Mouse (Mus musculus): ENCODE measurements around the gene Polrmt. TPM values are rescaled to one million over a fixed set of nuclear protein-coding genes. Genes with fewer than 3 reads are reported as not detected.
A peak's percentile ranks its signal among the peaks of the same experiment; 100 is the strongest.

Polrmt gene
- polyA plus RNA-seq, 1 experiment from 2014 or later = 58.6 TPM

DNA sequence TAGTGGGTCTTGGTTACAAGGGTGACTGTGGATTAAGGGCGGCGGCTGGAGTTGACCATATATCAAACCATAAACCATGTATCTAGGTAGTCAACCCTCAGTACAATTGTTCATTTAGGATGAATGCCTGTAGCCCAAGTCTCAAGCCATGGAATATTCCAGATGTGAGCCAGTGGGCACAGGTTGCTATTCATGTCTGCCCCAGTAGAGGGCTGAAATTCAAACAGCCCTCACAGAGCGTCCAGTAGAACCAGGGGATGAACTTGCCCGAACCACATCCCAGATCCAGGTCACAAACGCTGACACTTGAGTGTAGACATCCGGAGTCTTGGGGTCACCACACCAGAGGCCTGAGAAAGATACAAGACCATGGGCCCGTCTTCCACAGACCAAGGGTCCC, 36.7 kb upstream of the Polrmt start:
- no peak for DNase-seq (ENCODE audit: low spot score)
- WGBS = 62% methylated on average over 7 of the region's 7 CpGs
- Histone ChIP-seq H3K9me3 (replicated peaks) (no peaks in the 10 kb centered on the region), H3K27me3 (ENCODE audit: low read depth, poor library complexity, severe bottlenecking) (peaks cover 66% of the 10 kb centered on the region), H3K27ac (no peak overlapping the region), H3K4me3 (no peak overlapping the region), H3K4me1 (peaks cover 36% of the 10 kb centered on the region), H3K36me3 (no peaks in the 10 kb centered on the region)

DNA sequence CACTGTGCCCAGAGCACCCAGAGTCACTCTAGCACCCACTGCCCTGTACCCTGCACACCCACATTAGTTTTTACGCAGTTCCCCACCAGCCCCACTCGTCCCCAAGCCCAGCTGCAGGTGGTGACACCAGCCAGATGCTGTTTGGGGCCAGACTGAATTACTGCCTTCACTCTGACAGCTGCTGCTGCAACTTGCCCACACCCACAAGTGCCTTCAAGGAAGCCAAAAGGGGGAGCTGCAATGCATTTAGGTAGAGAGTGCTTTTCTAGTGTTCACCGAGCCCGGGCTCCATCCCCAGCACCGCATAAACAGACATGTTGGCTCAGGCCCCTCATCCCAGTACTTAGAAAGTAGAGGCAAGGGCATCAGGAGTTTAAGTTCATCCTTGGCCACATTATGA, 35.6 kb upstream of the Polrmt start:
- 41% methylated on average over 5 of the region's 5 CpGs for WGBS
- DNase-seq (ENCODE audit: low spot score) = no peak
- Histone ChIP-seq H3K4me1 (peaks cover 47% of the 10 kb centered on the region), H3K36me3 (no peaks in the 10 kb centered on the region), H3K27me3 (ENCODE audit: low read depth, poor library complexity, severe bottlenecking) (peaks cover 77% of the 10 kb centered on the region), H3K27ac (no peak overlapping the region), H3K9me3 (replicated peaks) (no peaks in the 10 kb centered on the region), H3K4me3 (no peak overlapping the region)

DNA sequence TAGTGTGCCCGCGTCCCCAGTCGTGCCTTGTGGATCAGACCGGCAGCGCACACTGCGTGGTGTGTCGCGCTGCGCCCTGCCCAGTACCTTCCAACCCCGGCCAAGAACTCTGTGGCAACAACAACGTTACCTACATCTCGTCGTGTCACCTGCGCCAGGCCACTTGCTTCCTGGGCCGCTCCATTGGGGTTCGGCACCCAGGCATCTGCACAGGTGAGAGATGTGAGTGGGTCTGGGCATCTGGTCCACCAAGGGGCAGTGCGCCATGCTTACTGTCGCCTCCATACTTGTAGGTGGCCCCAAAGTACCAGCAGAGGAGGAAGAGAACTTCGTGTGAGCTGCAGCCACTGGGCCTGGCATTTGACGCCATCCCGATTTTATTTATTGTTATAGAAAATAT, 34.8 kb upstream of the Polrmt start:
- Histone ChIP-seq H3K27me3 (ENCODE audit: low read depth, poor library complexity, severe bottlenecking) (peaks cover 85% of the 10 kb centered on the region), H3K4me1 (peaks cover 49% of the 10 kb centered on the region)

DNA sequence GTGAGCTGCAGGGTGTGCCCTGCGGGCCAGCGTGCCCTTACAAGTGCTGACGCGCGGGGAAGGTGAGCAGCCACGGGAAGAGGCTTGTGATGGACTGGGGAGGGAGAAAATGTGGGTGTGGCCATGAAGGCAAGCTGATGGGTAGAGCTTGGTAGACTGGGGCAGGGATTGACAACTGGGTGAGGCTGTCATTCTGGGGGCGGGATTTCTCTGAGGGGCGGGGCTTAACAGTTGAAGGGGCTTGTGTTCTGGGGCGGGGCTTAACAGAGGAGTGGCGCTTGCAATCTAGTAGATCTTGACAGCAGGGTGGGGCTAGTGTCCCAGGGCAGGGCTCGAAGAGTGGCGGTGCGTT, 34.3 kb upstream of the Polrmt start:
- H3K27ac ChIP-seq = peak overlapping the region; percentile 21; the same call in 1 of the 2 replicates
- DNase-seq (ENCODE audit: low spot score) = no peak
- H3K4me3 ChIP-seq = peak overlapping the region; percentile 54
- WGBS = 2% methylated on average over 13 of the region's 13 CpGs
- H3K36me3 ChIP-seq = no peaks in the 10 kb centered on the region
- peaks cover 49% of the 10 kb centered on the region for H3K4me1 ChIP-seq
- no peaks in the 10 kb centered on the region for H3K9me3 ChIP-seq (replicated peaks)
- peaks cover 88% of the 10 kb centered on the region for H3K27me3 ChIP-seq (ENCODE audit: low read depth, poor library complexity, severe bottlenecking)

More for the DNA sequence above, 34.8 kb upstream of the Polrmt start:
- no peaks in the 10 kb centered on the region for H3K36me3 ChIP-seq
- 25% methylated on average over 21 of the region's 21 CpGs for WGBS
- DNase-seq (ENCODE audit: low spot score) = no peak
- no peaks in the 10 kb centered on the region for H3K9me3 ChIP-seq (replicated peaks)
- H3K27ac ChIP-seq = no peak overlapping the region
- H3K4me3 ChIP-seq = peak overlapping the region; percentile 54

DNA sequence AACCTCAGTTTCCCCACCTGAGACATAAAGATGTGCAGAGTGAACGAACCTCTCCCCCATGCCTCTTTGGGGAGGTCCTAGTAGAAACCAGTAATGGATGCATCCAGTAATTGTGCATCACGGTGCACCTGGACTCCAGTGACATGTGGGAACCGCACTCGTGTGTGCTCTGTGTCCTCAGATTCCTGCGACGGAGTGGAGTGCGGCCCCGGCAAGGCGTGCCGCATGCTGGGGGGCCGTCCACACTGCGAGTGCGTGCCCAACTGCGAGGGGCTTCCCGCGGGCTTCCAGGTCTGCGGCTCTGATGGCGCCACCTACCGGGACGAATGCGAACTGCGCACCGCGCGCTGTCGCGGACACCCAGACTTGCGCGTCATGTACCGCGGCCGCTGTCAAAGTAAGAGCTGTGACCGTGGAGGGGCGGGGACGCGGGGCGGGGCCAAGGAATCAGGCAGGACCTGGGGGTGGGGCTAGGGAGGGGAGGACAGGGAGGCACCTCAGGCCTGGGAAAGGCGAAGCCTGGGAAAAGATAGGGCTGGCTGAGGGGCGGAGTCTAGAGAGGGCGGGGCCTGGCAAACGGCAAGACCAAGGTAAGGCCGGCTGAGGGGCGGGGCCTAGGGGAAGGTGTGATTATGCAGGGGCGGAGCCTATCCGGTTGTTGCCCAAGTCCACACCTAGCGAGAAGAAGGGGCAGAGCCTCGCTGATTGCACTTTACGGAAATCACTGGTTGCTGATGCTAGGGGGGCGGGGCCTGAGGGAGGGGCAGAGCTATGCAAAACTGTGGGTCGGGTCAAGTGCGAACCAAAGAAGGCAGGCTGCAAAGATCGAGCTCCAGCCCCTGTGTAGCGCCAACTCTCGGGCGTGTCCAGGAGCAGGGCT, 33.6 kb upstream of the Polrmt start:
- peak; percentile 98 for DNase-seq (ENCODE audit: low spot score)
- Histone ChIP-seq H3K4me3 (peak overlapping the region; percentile 54), H3K27me3 (ENCODE audit: low read depth, poor library complexity, severe bottlenecking) (peaks cover 85% of the 10 kb centered on the region), H3K27ac (peak overlapping the region; percentile 21; the same call in 1 of the 2 replicates), H3K4me1 (peaks cover 49% of the 10 kb centered on the region), H3K36me3 (no peaks in the 10 kb centered on the region), H3K9me3 (replicated peaks) (0 out of 2 replicates have a peak, but pooled peaks cover 4% of the 10 kb centered on the region)
- 1% methylated on average over 55 of the region's 55 CpGs for WGBS

DNA sequence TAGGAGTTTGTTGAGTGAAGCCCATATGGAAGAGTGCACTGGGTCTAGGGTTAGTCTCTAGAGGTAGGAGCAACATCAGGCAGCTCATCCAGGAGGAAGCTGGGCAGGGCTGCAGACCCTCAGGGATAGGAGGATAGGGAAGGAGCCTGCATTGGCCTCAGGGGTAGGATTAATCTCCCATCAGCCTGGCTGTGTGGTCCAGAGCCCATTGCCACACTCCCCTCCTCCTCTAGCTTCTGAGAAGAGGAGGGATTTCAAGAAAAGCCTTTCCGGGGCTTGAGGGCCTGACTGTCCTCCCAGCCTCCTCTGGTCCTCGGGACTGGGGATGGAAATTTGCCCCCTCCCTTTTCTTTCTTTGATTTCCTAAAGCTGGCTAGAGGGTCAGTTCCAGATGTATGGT, 32.8 kb upstream of the Polrmt start:
- H3K27me3 ChIP-seq (ENCODE audit: low read depth, poor library complexity, severe bottlenecking) = peaks cover 77% of the 10 kb centered on the region
- 0 out of 2 replicates have a peak, but pooled peaks cover 4% of the 10 kb centered on the region for H3K9me3 ChIP-seq (replicated peaks)
- H3K27ac ChIP-seq = no peak overlapping the region
- DNase-seq (ENCODE audit: low spot score) = no peak
- H3K4me3 ChIP-seq = no peak overlapping the region
- H3K36me3 ChIP-seq = no peaks in the 10 kb centered on the region
- H3K4me1 ChIP-seq = peaks cover 53% of the 10 kb centered on the region
- WGBS = 16% methylated on average over 2 of the region's 2 CpGs

DNA sequence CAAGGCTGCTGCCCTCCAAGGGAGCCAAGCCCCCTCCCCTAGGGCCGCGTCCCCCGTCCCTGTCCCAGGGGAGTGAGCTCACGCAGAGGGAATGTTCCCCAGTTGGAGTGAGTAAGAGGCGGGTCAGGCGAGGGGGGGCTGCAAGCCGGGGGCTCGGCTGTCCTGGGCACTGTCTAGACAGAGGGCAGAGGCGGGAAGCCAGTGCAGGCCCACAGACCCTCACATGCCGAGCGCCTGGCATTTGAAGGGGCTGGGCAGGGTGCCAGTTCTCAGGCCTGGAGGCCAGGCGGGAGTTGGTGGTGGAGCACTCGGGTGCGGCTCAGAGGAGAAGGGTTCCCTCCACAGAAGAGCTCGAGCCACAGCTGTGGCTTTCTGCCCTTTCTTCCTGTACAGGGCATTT, 31.6 kb upstream of the Polrmt start:
- peak overlapping the region; percentile 56; the same call in 1 of the 2 replicates for H3K4me3 ChIP-seq

DNA sequence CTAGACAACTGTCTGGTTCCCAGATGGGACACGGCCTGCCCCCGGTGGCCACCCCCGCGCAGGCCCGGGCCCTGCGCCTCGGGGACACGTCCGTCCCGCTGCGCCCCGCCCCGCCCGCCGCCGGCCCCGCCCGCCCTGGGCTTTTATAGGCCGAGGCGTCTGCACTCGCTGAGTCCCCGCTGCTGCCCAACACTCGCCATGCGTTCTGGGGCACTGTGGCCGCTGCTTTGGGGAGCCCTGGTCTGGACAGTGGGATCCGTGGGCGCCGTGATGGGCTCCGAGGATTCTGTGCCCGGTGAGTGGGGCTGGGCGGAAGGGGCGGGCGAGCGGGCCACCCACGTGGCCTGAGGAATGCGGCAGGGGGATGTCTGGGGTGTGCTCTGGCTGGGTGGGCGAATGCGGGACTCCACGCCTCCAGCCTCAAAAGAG, 30.7 kb upstream of the Polrmt start, which contains the start of gene Fstl3:
TSS of gene Fstl3 (plus strand) at position 170 of the 429 bp plus-strand sequence.
- Histone ChIP-seq H3K9me3 (replicated peaks) (0 out of 2 replicates have a peak, but pooled peaks cover 4% of the 10 kb centered on the region), H3K4me1 (peaks cover 53% of the 10 kb centered on the region), H3K27me3 (ENCODE audit: low read depth, poor library complexity, severe bottlenecking) (peaks cover 57% of the 10 kb centered on the region), H3K4me3 (peak within 1 kb of the TSS; percentile 56), H3K27ac (peak within 1 kb of the TSS; percentile 72), H3K36me3 (no peaks in the 10 kb centered on the region)
- WGBS = under 1% methylated on average over 39 of the region's 39 CpGs
- peak; percentile 68 for DNase-seq (ENCODE audit: low spot score)

More for the DNA sequence above, 31.6 kb upstream of the Polrmt start:
- Histone ChIP-seq H3K9me3 (replicated peaks) (0 out of 2 replicates have a peak, but pooled peaks cover 4% of the 10 kb centered on the region), H3K27me3 (ENCODE audit: low read depth, poor library complexity, severe bottlenecking) (peaks cover 66% of the 10 kb centered on the region), H3K36me3 (no peaks in the 10 kb centered on the region), H3K4me1 (peaks cover 53% of the 10 kb centered on the region), H3K27ac (no peak overlapping the region)
- WGBS = 23% methylated on average over 15 of the region's 15 CpGs
- no peak for DNase-seq (ENCODE audit: low spot score)

DNA sequence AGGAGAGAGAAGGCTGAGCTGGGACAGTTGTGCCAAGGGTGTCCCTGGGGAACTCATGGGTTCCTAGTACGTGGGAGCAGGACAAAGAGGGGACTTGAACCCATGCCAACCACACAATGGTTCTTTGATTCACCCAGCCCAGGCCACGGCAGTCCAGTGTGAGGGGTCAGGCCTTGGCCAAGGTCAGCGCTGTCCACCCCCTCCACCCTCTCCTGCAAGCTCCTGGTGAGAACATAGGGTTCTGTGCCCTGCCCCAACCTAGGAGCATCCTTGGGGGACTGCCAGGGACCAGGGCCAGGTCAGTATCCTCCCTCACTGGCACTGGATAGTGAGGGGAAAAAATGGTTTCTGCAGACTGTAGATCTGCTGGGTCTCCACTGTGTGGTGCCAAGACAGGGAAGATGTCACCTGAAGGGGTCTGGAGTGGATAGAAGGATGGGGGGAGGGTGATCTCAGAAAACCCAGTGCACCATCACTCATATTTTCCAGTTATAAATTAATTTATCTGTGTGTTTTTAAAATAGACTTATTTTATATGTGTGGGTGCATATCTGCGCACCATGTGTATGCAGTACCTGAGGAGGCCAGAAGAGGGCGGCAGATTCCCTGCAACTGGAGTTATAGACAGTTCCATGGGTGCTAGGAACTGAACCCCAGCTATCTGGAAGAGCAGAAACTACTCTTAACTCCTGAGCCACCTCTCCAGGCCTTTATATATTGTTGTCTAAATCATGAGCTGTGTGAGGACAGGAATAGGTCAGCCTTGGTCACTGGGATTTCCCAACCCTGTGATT, 28.3 kb upstream of the Polrmt start:
- 0 out of 2 replicates have a peak, but pooled peaks cover 4% of the 10 kb centered on the region for H3K9me3 ChIP-seq (replicated peaks)
- 77% methylated on average over 5 of the region's 5 CpGs for WGBS
- peaks cover 30% of the 10 kb centered on the region for H3K4me1 ChIP-seq
- H3K4me3 ChIP-seq = no peak overlapping the region
- peaks cover 49% of the 10 kb centered on the region for H3K27me3 ChIP-seq (ENCODE audit: low read depth, poor library complexity, severe bottlenecking)
- no peaks in the 10 kb centered on the region for H3K36me3 ChIP-seq
- no peak for DNase-seq (ENCODE audit: low spot score)
- H3K27ac ChIP-seq = no peak overlapping the region

DNA sequence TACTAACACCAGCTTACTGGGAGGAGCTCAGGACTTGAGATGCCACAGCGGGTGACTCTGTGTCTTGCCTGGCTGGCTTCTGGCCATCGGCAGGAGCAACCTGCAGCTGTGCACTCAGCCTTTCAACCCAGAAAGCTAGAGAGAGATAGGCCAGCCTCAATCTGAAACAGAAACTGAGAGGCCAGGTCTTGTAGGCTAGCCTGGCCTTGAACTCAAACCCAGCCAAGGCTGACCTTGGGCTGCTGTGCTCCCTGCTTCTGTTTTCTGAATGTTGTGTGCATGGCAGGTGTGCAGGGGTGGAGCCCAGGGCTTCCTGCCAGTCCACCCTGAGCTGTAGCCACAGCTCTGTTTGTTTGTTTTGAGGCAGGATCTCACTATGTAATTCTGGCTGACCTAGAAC, 26.8 kb upstream of the Polrmt start:
- Histone ChIP-seq H3K27me3 (ENCODE audit: low read depth, poor library complexity, severe bottlenecking) (peaks cover 34% of the 10 kb centered on the region), H3K4me3 (no peak overlapping the region), H3K27ac (no peak overlapping the region), H3K36me3 (no peaks in the 10 kb centered on the region), H3K9me3 (replicated peaks) (0 out of 2 replicates have a peak, but pooled peaks cover 4% of the 10 kb centered on the region), H3K4me1 (peaks cover 24% of the 10 kb centered on the region)
- WGBS = 85% methylated on average over 2 of the region's 2 CpGs
- DNase-seq (ENCODE audit: low spot score) = no peak

DNA sequence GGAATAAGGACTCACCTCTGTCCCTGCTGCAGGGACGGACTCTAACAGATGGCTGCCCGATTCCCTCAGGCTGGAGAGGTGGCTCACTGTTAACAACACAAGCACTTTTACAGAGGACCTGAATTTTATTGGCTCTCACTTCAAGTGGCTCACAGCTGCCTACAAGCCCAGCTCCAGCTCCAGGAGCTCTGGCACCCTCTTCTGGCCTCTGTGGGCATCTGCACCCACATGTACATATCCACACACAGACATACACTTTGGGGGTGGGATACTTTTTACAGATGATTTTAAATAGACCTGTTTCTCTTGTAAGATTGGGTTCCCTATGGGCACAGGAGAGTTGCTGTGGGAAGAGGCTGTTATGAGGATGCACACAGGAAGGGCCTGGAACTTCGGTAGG, 25.9 kb upstream of the Polrmt start:
- H3K27me3 ChIP-seq (ENCODE audit: low read depth, poor library complexity, severe bottlenecking) = peaks cover 25% of the 10 kb centered on the region
- H3K9me3 ChIP-seq (replicated peaks) = 0 out of 2 replicates have a peak, but pooled peaks cover 4% of the 10 kb centered on the region
- no peaks in the 10 kb centered on the region for H3K36me3 ChIP-seq
- WGBS = 93% methylated on average over 3 of the region's 3 CpGs
- no peak overlapping the region for H3K4me3 ChIP-seq
- DNase-seq (ENCODE audit: low spot score) = no peak
- H3K4me1 ChIP-seq = peaks cover 24% of the 10 kb centered on the region
- no peak overlapping the region for H3K27ac ChIP-seq

DNA sequence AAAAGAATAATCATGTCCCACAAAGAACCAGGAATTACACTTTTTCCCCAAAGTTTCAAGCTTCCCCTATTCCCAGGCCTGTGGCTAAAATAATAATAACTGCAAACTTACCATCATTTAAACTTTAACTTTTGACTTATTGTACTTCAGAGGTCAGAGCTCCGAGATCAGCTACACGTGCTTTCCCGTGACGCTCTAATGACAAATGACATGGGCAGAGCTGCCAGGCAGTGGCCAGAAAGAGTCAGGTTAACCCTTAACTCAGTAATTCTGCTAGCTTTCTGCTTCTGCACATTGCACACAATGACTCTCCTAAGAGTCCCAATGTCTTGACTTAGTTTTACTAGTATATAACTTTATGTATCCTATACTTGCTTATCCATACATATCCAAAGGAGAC, 22.9 kb upstream of the Polrmt start:
- Histone ChIP-seq H3K4me1 (peaks cover 38% of the 10 kb centered on the region), H3K27ac (no peak overlapping the region), H3K36me3 (peaks cover 8% of the 10 kb centered on the region), H3K9me3 (replicated peaks) (no peaks in the 10 kb centered on the region), H3K4me3 (no peak overlapping the region), H3K27me3 (ENCODE audit: low read depth, poor library complexity, severe bottlenecking) (0 out of 2 replicates have a peak, but pooled peaks cover 10% of the 10 kb centered on the region)
- WGBS = 32% methylated on average over 4 of the region's 4 CpGs
- no peak for DNase-seq (ENCODE audit: low spot score)
